Mouse (Mus musculus): ENCODE measurements around the gene Lypla2. TPM values are rescaled to one million over a fixed set of nuclear protein-coding genes. Genes with fewer than 3 reads are reported as not detected.

Gene Lypla2
- polyA plus RNA-seq, 1 experiment = 108 TPM

DNA sequence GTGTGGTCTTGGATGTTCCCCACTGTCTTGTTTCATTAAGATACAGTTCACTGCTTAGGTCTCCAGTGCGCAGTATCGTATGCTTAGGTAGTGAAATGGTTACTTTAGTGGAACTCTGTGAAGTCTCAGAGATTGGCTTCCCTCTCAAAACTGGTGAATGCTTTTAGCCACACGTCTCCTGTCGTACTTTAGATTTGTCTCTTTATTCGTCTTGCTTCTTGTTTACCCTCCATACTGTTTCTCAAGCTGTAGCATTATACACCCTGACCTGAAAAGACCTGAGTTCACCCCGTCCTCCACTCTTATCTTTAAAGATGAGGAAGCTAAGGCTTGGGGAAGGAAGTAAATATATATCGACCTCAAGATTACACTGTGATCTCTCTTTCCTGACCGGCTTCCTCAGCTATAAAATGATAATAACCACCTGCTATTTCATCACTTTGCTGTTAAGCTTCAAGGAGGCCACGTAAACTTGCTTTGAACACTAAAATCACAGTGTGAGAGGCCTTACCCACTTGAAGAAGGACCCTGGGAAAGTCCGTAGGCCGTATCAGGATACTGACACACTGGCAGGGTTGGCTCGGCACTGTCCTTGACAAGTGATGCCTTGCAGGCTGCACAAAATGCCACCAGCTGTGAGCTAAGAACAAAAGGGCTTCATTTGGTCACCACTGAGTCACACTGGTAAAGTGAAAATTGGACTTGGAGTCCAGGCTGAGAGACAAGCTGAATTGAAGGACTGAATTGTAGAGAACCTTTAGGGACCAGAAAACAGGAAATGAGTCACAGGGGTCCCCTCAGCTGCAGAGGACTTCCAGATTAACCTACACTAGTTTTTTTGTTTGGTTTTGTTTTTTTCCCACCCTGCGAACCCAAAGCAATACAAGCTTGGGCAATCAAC is 735 bp upstream of the Lypla2 start:
- DNase-seq (ENCODE audit: extremely low spot score in 1 of 2, low spot score in 1 of 2) = no peak

DNA sequence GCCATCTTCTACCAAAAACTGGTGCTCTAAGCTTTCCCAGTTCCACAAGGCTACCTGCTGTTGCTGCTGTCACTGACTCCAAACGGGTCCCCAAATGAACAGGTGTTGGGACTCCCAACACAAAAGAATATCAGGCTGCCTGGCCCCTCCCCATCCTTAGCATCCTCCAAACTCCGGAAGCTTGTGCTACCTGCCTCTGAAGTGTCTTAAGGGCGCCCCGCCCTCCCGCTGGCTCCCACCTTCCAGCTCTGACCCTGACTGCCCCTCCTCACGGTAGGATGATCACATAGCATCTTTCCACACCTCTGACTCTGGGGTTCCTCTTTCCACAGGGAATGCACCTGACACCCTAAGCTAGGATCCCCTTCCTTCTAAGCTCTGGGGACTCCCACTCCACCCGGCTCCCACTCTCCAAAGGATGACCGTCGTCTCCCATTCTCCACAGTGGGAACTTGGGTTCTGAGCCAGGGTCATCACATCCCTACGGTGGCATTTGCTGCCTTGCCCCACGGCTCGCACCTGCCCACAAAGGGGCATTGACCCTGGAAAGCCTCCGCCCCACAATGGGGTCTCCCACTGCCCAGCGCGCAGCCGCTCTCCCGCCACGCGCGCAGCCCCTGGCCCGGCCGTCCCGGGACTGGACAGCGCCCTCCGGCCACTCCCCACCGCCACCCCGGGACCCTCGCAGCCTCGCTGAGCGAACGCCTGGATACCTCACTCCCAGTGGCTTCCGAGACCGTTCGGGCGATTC is 446 bp downstream of the Lypla2 start:
- no peak for DNase-seq (ENCODE audit: extremely low spot score in 1 of 2, low spot score in 1 of 2)

DNA sequence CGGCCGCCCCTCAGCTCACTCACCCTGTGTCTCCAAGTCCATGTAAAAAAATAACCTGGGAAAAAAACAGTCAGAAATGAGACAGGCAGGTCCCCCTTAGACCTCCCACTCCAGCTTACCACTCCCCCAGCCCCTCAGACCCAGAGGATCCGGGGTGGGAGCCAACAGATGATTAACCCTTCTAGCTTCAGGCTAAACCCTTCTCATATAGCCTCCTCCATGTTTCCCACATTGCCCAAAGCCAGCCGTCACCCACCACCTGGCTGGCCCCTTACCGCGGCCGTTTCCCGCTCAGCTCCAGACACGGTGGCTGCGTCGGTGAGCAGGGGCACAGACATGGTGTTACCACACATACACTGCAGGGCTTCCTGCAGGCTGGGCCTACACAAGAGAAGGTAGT is 1.8 kb downstream of the Lypla2 start:
- no peak for DNase-seq (ENCODE audit: extremely low spot score in 1 of 2, low spot score in 1 of 2)

DNA sequence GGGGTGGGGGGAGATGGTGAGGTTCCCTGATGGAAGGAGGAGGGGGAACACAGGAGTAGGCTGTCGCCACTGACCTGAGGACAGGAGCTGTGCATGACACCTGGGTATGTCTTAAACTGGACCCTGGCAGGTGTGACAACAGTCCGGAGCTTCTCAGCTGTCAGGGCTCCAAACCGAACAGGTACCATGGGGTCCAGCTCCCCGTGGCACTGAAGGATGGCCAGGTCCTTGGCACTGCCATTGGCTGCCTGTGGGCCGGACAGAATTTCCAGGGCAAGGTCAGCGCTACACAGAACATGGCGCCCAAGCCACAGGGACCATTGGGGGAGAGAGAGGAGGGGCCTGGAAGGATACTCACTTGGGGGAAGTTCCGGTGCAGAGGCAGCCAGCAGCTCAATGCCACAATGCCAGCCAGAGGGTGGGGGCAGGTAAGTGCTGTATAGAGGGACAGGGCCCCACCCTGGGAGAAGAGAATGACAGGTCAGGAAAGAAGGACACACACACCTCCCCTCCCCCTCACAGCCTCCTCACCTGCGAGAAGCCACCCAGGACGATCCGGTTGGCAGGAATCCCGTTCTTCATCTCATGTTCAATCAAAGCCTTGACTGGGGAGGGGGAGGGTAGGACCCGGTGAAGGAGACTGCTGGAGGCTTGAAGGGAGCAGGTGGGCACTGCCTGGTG is 3.2 kb downstream of the Lypla2 start:
- no peak for DNase-seq (ENCODE audit: extremely low spot score in 1 of 2, low spot score in 1 of 2)

DNA sequence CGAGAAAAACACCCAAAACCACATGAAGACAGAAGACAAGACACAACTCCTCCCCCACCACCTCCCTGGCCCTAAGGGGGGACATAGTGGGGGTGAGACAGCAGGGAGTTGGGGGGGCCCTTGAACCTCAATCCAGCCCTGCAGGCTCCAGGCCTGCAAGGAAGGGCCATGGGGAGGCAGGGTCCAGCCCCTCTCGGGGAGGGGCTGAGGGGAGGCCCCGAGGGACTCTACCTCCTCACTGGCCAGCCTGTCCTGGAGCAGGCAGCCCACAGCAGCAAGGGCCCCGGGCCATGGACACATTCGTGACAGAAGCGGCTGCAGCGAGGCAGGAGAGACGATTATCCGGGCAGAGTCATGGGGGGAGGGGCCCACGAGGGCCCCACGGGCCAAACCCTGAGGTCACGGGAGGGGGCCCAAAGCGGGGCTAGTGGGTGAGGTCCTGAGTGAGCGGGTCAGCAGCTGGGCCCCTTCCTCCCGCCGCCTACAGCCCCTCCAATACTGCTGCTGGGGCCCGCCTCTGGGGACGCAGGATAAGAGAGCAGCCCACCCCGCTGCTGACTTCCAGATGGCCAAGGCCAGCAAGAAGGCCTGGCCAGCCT is 4.1 kb downstream of the Lypla2 start:
- DNase-seq (ENCODE audit: extremely low spot score in 1 of 2, low spot score in 1 of 2) = no peak

DNA sequence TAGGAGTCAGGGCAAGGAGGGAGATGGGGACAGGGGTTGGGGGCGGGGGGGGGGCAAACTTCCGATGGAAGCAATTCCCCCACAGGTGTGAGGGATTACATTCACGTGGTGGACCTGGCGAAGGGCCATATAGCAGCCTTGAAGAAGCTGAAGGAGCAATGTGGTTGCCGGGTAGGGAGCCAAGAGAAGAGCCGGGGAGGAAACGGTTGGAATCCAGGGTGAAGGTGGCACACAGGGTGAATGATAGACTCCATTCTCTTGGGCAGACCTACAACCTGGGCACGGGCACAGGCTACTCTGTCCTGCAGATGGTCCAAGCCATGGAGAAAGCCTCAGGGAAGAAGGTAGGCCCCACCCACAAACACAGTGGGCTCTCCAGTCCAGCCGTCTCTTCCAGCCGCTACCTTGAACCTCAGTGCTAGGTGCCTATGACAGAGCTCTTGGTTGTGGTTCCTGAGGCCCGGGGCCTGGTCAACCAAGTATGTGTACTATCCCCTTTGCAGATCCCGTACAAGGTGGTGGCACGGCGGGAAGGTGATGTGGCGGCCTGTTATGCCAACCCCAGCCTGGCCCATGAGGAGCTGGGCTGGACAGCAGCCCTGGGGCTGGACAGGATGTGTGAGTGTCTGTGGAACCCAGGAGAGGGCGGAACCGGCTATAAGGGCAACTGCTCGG is 5.2 kb downstream of the Lypla2 start:
- no peak for DNase-seq (ENCODE audit: extremely low spot score in 1 of 2, low spot score in 1 of 2)

DNA sequence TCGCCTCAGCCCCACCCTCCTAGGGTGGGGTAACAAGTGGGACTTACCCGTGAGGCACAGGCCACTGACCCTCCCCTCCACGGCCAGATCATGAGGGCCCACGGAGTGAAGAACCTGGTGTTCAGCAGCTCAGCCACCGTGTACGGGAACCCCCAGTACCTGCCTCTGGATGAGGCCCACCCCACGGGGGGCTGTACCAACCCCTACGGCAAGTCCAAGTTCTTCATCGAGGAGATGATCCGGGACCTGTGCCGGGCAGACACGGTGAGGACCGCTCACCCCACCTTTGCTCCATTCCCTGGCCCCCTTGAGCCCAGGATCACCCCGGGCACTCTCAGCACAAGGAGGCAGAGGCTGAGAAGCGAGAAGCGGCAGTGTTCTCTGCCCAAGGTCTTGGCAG is 6.1 kb downstream of the Lypla2 start:
- no peak for DNase-seq (ENCODE audit: extremely low spot score in 1 of 2, low spot score in 1 of 2)

DNA sequence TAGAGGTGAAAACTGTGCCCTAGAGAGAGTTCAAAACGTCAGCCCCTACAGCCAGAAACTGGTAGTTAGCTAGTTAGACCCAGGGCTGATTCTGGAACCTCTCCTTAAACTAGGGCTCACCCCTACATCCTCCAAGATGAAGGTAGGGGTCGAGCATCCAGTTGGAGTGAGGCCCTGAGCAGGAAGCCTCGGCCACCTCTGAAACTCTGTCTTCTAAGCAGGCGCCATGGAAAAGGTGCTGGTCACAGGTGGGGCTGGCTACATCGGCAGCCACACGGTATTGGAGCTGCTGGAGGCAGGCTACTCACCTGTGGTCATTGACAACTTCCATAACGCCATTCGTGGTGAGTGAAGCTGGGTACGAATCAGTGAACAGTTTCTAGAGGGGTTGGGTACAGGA is 7.3 kb downstream of the Lypla2 start:
- no peak for DNase-seq (ENCODE audit: extremely low spot score in 1 of 2, low spot score in 1 of 2)

DNA sequence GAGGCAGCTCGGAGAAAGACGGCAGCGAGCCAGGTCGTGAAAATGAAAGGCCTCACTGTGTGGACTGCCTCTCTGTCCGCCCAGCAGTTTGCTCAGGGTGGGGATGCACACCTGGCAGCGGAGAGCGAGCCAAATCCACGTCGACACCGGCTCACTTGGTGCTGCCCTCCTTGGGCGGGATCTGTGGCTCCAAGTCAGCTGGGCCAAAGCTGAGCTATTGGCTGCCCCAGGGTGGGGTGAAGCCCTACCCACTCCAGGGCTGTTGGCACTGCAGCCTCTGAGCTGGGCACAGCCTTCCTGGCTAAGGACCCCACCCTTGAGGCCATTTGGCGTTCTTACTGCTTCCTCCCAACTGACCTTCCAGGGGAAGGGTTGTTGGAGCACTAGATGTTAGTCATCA is 8.0 kb downstream of the Lypla2 start:
- peak in 1 of 2 experiments; percentile 53 for DNase-seq (ENCODE audit: extremely low spot score in 1 of 2, low spot score in 1 of 2)

DNA sequence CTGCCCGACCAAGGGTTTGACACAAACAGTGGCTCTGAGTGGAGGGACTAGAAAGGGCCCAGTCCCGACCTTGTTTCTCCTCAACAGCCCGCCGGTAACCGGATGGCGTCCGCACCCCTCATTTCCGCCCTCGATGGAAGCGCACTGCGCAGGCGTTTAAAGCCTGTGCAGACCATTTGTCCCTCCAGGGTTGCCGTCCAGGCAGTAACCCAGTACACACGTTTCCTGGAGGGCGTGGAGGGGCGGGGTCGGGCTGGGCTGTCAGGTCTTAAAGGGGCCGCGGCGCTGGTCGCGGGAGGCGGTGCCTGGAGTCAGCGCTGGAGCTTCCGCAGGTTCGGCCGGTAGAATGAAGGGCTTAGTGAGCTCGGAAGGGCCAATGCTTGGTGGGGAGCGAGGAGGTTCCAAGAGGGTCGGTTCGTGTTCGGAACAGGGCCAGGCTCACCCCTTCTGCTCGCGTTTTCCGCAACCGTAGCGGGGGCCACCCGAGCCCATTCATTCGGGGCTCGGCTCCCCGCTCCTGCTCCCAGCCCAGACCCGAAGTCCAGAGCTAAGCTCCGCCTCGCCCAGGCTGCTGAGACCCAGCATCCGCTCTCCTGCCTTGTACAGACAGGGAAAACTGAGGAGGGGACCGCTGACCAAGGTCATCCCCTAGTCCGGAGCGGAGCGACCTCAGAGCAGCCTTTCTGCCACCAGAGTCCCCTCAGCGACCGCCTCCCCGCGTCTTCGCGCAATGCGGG is 8.8 kb downstream of the Lypla2 start, which contains the start of gene Gale:
Gene Gale (plus strand): TSS at position 271 of the 737 bp plus-strand sequence.
- DNase-seq (ENCODE audit: extremely low spot score in 1 of 2, low spot score in 1 of 2) = peak; percentile 87 to 96

DNA sequence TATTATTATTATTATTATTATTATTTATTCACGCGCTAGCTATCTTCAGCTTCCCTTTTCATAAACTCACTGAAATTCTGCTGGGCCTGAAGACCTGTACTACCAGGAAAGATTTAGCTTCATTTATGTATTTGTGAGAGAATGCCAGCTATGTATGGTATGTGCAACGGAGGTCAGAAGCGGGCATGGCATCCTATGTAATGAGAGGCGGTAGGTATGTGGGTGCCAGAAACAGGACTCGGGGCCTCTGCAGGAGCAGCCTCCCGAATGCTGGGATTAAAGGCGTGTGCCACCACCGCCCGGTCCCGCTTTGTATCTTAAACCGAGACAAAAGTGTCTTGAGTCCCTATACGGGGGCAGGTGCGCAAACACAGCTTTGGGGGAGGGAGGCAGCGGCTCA is 9.5 kb downstream of the Lypla2 start:
- DNase-seq (ENCODE audit: extremely low spot score in 1 of 2, low spot score in 1 of 2) = peak in 1 of 2 experiments; percentile 36

DNA sequence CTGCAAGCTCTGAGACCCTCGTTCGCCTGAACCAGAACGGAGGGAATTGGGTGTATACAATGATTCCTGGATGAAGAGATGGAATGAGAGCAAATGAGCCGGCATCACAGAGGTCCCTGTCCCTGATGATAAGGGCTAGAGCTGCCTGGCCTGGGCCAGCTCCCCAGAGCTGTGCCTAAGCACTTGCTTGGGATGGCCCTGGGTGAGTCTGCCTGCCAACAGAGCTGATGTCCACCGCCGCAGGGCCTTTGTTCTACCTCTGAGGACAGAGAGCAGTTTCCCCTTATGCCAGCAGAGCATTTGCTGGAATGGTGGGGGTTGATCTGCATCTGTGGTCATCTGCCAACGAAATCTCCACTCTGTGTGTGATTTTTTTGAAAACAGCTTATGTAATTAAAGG is 10.2 kb downstream of the Lypla2 start:
- DNase-seq (ENCODE audit: extremely low spot score in 1 of 2, low spot score in 1 of 2) = no peak

DNA sequence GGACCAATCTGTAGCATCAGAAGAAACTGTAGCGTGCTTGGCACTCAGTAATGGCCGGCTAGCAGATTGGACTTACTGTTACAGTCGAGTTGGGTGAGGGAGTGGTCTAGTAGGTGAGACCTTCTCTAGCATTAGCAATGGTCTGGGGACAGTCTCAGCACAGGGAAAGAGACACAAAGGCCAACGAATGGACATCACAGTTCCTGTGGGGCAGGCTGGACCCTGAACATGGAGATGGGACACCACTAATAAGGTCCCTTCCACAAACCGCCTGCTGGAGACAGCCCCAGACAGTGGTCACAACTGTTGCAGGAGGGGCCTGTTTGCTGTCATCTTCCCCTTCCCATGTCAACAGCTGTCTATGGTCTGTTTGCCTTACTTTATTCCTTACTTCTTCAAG is 10.7 kb downstream of the Lypla2 start:
- DNase-seq (ENCODE audit: extremely low spot score in 1 of 2, low spot score in 1 of 2) = no peak

DNA sequence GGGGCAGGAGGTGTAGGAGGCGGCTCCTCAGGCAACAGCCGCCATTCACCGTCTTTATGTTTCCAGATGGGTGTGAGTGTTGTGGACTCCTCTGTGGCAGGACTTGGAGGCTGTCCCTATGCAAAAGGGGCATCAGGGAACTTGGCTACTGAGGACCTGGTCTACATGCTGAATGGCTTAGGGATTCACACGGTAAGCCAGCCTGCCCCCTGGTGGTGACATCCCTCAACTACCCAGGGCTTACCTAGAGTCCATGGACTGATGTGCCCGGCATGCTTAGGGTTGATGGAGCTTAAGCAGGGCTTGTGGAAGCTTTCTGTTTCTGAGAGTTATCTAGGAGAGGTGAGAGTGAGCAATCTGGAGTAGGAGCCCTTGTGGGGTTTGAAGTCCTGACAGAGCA is 11.7 kb downstream of the Lypla2 start:
- peak in 1 of 2 experiments; percentile 88 for DNase-seq (ENCODE audit: extremely low spot score in 1 of 2, low spot score in 1 of 2)

DNA sequence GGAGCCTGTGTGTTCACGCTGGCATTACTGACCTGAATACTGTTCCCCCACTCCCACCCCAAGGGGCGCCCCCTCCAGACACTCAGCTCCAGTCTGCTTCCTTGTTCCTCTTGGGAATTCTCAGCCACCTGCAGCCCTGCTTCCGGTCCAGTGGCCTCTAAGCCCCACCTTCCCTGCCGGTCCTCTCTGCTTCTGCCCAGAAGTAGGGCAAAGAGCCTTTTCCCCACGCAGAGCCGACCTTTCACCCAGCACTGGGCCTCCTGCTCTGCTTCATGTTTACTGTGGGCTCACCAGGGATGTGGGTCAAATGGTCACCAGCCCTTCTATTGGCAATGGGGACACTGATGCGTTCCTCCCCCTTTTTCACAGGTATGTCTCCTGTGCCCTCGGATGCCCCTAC is 14.1 kb downstream of the Lypla2 start:
- DNase-seq (ENCODE audit: extremely low spot score in 1 of 2, low spot score in 1 of 2) = no peak

DNA sequence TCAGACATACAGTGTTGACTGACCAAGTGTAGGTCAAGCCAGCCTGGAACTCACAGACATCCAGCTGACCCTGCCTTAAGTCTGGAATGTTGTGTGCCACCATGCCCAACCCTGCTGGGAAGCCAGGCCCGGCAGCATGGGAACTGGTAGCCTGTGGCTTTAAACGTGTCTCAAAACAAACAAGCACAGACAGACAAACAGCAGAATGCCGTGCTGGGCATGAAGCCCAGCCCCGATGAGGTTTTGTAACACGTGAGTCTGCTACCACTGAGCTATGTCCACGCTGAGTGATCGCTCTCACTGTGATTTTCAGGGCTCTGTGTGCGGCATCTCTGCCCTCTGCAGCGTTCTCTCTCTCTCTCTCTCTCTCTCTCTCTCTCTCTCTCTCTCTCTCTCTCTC is 16.5 kb downstream of the Lypla2 start:
- no peak for DNase-seq (ENCODE audit: extremely low spot score in 1 of 2, low spot score in 1 of 2)

DNA sequence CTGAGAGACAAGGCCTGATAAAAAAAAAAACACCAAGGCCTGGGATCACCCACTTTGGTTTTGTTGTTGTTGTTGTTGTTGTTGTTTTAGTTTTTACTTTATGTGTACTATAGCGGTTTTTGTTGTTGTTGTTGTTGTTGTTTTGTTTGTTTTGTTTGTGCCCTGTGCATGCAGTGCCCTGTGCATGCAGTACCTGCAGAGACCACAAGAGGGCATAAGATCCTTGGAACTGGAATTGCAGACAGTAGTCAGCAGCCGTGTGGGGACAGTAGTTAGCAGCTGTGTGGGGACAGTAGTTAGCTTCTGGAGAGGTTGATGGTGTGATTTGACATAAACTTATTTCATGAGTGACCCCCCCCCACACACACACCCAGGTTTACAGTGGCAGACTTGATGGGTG is 18.2 kb downstream of the Lypla2 start:
- peak in 1 of 2 experiments; percentile 86 for DNase-seq (ENCODE audit: extremely low spot score in 1 of 2, low spot score in 1 of 2)

DNA sequence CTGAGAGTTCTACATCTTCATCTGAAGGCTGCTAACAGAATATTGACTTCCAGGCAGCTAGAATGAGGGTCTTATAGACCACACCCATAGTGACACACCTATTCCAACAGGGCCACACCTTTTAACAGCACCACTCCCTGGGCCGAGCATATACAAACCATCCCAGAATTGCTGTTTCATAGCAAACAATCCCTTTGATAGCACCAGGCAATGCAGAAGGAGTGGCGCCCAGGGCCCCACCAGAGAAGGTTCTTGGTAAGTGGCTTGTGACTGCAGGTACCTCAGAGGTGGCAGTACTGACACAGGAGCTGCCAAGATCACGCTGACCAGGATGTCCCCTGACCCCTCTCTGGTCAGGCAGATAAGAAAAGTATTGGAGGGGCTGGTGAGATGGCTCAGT is 19.2 kb downstream of the Lypla2 start:
- no peak for DNase-seq (ENCODE audit: extremely low spot score in 1 of 2, low spot score in 1 of 2)

DNA sequence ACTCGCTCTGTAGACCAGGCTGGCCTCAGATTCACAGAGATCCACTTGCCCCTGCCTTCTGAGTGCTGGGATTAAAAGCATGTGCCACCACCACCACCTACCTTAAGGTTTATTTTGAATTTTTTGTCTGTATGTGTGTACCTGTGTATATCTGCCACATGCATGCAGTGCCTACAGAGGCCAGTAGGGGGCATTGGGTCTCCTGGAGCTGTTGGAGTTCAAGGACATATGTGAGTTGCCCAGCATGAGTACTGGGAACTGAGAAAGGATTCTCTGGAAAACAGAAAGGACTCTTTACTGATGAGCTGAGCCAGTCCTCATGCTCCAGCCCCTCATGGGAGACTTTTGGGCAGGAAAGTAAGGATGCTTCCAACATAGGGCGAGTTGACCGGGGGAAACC is 20.9 kb downstream of the Lypla2 start:
- DNase-seq (ENCODE audit: extremely low spot score in 1 of 2, low spot score in 1 of 2) = no peak

DNA sequence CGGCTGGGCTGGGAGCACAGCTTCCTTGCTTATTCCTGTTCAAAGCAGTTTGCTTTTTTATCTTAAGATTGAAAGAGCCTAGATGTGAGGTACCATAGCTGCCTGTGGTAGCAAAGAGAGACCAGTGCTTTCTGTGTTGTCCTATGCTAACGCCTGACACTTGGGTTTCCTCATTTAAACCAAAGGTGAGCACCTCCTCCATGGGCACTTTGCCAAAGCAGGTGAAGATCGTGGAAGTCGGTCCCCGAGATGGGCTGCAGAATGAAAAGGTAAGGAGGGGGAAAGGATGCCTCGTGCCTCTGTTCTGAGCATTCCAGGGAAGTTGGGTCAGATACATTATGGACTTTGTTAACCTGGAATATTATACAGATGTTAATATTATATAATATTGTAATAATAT is 22.1 kb downstream of the Lypla2 start:
- no peak for DNase-seq (ENCODE audit: extremely low spot score in 1 of 2, low spot score in 1 of 2)

Data from frontal cortex, adult 2 months (tissue).